Mouse (Mus musculus) stomach, postnatal 0 days (tissue): Measurements from ENCODE around the gene Mrpl42.

Experiments
- CTCF ChIP-seq: IDR thresholded peaks from 2 replicates; pipeline ENCODE4 v1.5.1; 2016; ENCODE audit warnings: antibody characterized with exemption, low read depth, mild to moderate bottlenecking, moderate library complexity
- EP300 ChIP-seq: optimal IDR thresholded peaks from 2 replicates; pipeline ENCODE3; 2016; ENCODE audit warnings: antibody characterized with exemption

GRCm38 (mm10) chr10:95494268-95494667 lies 7.5 kb downstream of the Mrpl42 start:
- no peak for TF ChIP-seq CTCF
- no peak for TF ChIP-seq EP300
